Mouse (Mus musculus): Measurements from ENCODE around the gene Dxo. TPM values are rescaled to one million over a fixed set of nuclear protein-coding genes. Genes with fewer than 3 reads are reported as not detected.

Dxo gene
- total RNA-seq (2023) = 10 to 100 TPM; 46.2 to 53.2 TPM

DNA sequence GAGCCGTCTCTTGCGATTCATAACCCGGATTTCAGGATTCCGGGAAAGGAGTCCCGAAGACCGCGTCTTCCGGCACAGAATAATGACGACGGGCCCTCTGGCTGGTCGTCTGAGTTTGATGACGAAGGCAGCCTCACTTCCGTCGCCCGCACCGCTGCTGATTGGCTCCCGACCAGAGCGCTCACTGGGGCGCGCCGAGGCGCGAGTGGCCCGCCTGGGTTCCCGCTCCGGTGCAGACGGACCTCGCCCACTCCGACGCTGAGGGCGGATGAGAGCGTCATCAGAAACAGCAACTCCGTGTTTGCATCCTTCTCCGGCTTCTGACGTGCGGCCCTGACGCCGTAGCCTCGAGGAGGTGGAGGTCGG lies at the start of gene Dxo, which contains the start of gene Stk19:
Dxo (plus strand) TSS at position 164 of the 366 bp plus-strand sequence.
Stk19 (minus strand) TSS at position 90 of the 366 bp plus-strand sequence.

DNA sequence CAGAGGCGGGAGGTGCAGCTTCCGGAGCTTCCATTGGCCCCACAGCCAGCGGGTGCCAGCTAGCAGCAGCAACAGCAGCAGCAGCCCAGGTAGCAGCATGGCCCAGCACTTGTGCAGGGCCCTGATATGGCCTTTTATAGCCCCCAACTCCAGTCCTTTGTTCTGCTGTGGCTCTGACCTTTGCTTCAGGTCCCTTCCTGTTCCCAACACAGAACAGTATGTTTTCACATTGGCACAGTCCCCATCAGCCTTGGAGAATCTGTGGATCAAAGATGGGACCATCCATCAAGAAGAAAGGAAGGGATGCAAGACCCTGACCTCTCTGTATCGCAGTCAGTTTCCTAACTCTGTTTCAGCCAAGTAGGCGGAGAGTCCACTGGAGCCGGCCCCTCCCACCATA lies 32.5 kb upstream of the Dxo start, which contains the start of gene Cyp21a1:
Cyp21a1 (minus strand) TSS at position 261 of the 400 bp plus-strand sequence.

DNA sequence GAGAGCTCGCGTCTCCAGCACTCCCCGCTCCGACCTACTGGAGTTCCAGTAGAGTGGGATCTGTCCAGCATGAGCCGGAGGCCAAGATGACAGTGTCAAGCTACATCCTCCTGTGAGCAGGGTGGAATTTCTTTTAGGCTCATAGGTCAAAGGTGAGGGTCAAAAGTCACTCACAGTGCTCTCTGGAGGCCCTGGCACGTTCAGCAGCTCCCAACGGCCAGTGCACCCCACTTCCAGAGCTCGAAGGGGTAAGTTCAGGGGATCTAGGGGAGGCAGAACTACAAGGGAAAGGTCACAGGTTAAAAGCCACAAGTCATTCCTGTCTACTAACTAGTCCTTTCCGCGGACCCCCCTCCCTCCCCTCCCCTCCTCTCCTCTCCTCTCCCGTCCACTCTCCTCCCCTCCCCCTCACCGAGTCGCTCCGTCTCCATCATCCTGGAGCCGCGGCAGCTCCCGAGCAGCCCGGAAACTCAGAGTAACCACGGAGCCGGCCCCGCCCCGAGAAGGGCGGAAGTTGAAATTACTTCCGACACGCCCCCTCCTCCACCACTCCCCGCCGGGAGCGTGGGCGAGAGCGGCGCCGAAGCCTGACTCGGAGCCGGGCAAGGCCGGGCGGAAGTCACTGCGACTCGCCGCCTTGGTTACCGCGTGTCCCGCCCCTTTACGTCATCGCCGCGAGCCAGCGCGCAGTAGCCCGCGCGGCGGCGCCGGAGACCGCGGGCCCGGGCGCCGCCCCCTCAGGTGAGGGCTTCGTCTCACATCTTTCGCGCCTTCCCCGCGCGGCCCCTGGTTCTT lies 13.1 kb downstream of the Dxo start, which contains the start of the genes Skiv2l and Nelfe:
Skiv2l (minus strand) TSS at position 489 of the 795 bp plus-strand sequence.
Nelfe (plus strand) TSS at position 670 of the 795 bp plus-strand sequence.

DNA sequence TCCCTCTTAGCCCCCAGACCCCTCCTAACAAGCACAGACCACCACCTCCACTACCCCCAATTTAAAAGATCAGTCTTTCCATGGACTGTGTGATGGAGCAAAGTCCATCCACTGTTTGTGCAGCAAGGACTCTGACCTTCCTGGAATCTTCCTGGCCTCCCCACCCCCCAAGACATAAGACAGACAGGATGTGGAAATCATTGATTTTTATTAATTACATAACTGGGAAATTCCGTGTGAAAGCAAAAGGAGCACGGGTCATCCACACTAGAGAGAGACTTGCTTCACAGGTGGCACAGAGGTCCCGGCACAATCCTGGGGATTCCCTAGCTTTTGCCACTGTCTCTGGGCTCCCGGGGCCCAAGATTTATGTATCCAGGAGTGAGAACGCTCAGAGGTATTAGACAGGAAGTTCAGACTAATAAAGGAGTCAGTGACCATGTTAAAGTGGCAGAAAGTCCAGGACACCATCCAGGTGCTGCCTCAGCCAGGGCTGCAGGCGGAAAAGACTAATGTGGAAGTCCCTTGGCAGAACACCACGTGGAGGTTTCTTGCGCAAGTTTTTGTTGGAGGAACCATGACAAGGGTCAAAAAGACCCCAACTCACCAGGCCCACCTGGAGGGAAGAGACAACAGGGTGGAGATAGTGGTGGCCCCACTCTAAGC lies 25.7 kb downstream of the Dxo start, which contains the start of gene Cfb:
Cfb (minus strand) TSS at position 103 of the 666 bp plus-strand sequence.

DNA sequence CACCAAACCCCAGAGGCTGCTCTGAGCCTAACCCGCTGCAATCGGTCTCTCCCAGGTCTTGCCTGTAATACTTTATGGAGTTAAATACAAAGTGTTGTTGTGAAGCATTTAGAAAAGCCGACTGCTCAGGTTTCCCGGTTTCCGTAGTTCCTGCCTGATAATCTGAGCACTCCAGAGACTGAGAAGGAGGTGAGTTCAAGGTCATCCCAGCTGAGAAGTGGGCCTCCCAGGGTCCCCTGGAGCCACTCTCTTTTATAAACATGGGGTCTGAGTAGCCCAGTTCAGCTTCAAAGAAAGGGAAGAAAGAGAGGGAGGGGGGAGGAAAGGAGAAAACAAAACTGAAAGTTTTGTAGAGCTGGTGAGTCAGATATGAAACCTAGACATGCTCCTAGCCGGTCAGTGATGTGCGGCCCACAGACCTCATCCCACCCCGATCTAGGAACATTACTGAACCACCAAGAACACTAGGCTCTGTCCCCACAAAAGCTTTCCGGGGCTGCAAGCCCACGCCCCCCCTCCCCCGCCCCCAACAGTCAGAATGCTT lies 42.6 kb downstream of the Dxo start, which contains the start of gene Zbtb12:
Zbtb12 (plus strand) TSS at position 148 of the 544 bp plus-strand sequence.

DNA sequence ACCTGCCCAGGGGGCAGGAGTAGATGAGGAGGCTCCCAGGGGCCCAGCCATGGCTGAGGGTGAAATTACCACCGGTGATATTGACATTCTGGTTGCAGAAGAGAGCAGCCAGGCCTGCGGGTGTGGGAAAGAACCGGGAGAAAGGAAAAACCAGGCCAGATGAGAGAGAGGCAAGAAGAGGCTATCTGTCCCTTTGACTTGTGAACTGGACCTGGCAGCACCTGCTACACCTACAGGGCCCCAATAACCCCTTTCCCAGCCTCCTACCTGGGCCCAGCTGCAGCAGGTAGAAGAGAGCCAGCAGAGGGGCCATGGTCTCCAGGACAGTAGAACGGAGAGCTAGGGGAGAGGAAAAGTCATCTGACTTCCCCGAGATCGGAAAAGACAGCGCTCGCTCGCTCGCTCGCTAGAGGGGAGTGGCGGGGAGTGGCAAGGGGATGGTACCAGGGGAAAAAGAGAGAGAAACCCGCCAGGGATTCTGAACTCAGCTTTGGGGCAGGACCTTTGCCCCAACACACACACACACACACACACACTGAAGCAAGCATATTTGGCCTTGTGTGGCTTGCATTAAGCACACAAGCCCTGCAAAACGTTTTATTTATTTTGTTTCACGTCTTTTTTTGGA lies 45.0 kb downstream of the Dxo start, which contains the start of gene Gm20547:
Gm20547 (minus strand) TSS at position 360 of the 628 bp plus-strand sequence.

Other genes with a start within 250 kb of the Dxo start
- 100 to 1,000 TPM; 393 to 441 TPM for gene Gpsm3, start 247.2 kb upstream of the Dxo start, total RNA-seq (2023)
- 10 to 100 TPM; 83.0 to 93.9 TPM for gene Pbx2, start 245.8 kb upstream of the Dxo start, total RNA-seq (2023)
- gene Ager, start 239.2 kb upstream of the Dxo start, total RNA-seq (2023) = 1 to 10 TPM; 7.1 to 8.5 TPM
- 10 to 100 TPM; 36.7 to 38.2 TPM for gene Rnf5, start 233.3 kb upstream of the Dxo start, total RNA-seq (2023)
- gene Agpat1, start 232.8 kb upstream of the Dxo start, total RNA-seq (2023) = 10 to 100 TPM; 49.9 to 51.8 TPM
- gene Egfl8, start 221.0 kb upstream of the Dxo start, total RNA-seq (2023) = 1 to 10 TPM; 2.7 to 7.8 TPM
- gene Ppt2, start 208.5 kb upstream of the Dxo start, total RNA-seq (2023) = 10 to 100 TPM; 33.7 to 40.0 TPM
- under 1 TPM in 1 of 2 experiments, not detected in 1; 0.53 TPM for gene Prrt1, start 207.5 kb upstream of the Dxo start, total RNA-seq (2023)
- gene Fkbpl, start 192.3 kb upstream of the Dxo start, total RNA-seq (2023) = 10 to 100 TPM in 1 of 2 experiments, 1 to 10 TPM in 1; 9.7 to 16.6 TPM
- 10 to 100 TPM; 61.2 to 71.9 TPM for gene Atf6b, start 189.9 kb upstream of the Dxo start, total RNA-seq (2023)
- gene Tnxb, start 166.5 kb upstream of the Dxo start, total RNA-seq (2023) = under 1 TPM in 1 of 2 experiments, not detected in 1; 0.07 TPM
- gene C4b, start 93.1 kb upstream of the Dxo start, total RNA-seq (2023) = 1 to 10 TPM in 1 of 2 experiments, under 1 TPM in 1; 0.38 to 1.2 TPM
- gene Cyp21a1, start 32.5 kb upstream of the Dxo start, total RNA-seq (2023) = not detected
- gene Stk19, start 74 bp upstream of the Dxo start, total RNA-seq (2023) = 10 to 100 TPM; 39.4 to 40.7 TPM
- 10 to 100 TPM; 83.2 to 91.6 TPM for gene Skiv2l, start 13.2 kb downstream of the Dxo start, total RNA-seq (2023)
- gene Nelfe, start 13.4 kb downstream of the Dxo start, total RNA-seq (2023) = 10 to 100 TPM; 24.1 to 27.8 TPM
- gene Cfb, start 25.5 kb downstream of the Dxo start, total RNA-seq (2023) = under 1 TPM; 0.64 to 0.73 TPM
- 1 to 10 TPM; 2.7 to 2.8 TPM for gene Zbtb12, start 42.5 kb downstream of the Dxo start, total RNA-seq (2023)
- gene Gm20547, start 45.0 kb downstream of the Dxo start, total RNA-seq (2023) = not detected
- 1 to 10 TPM in 1 of 2 experiments, under 1 TPM in 1; 0.22 to 1.6 TPM for gene C2, start 61.2 kb downstream of the Dxo start, total RNA-seq (2023)
- 10 to 100 TPM; 58.0 to 71.6 TPM for gene Ehmt2, start 61.5 kb downstream of the Dxo start, total RNA-seq (2023)
- under 1 TPM in 1 of 2 experiments, not detected in 1; 0.24 TPM for gene Slc44a4, start 77.4 kb downstream of the Dxo start, total RNA-seq (2023)
- 10 to 100 TPM; 71.5 to 75.3 TPM for gene Neu1, start 94.2 kb downstream of the Dxo start, total RNA-seq (2023)
- gene Hspa1b, start 122.2 kb downstream of the Dxo start, total RNA-seq (2023) = 10 to 100 TPM in 1 of 2 experiments, 1 to 10 TPM in 1; 6.4 to 28.6 TPM
- gene Gm20481, start 132.9 kb downstream of the Dxo start, total RNA-seq (2023) = not detected
- 10 to 100 TPM; 14.6 to 41.1 TPM for gene Hspa1a, start 135.1 kb downstream of the Dxo start, total RNA-seq (2023)
- gene Hspa1l, start 135.7 kb downstream of the Dxo start, total RNA-seq (2023) = not detected
- 10 to 100 TPM; 29.9 to 39.2 TPM for gene Lsm2, start 144.8 kb downstream of the Dxo start, total RNA-seq (2023)
- gene Vars, start 164.0 kb downstream of the Dxo start, total RNA-seq (2023) = 10 to 100 TPM; 61.3 to 70.3 TPM
- not detected for gene Vwa7, start 179.6 kb downstream of the Dxo start, total RNA-seq (2023)
- gene Sapcd1, start 191.0 kb downstream of the Dxo start, total RNA-seq (2023) = under 1 TPM; 0.82 to 0.84 TPM
- gene Msh5, start 209.7 kb downstream of the Dxo start, total RNA-seq (2023) = 1 to 10 TPM; 6.7 to 8.8 TPM
- gene Clic1, start 212.9 kb downstream of the Dxo start, total RNA-seq (2023) = 100 to 1,000 TPM; 271 to 302 TPM
- 1 to 10 TPM; 3.4 to 4.6 TPM for gene Ddah2, start 222.0 kb downstream of the Dxo start, total RNA-seq (2023)
- gene Ly6g6c, start 228.4 kb downstream of the Dxo start, total RNA-seq (2023) = not detected
- under 1 TPM; 0.64 to 0.93 TPM for gene Mpig6b, start 229.2 kb downstream of the Dxo start, total RNA-seq (2023)
- not detected for gene Ly6g6e, start 239.9 kb downstream of the Dxo start, total RNA-seq (2023)
- gene Ly6g6d, start 241.0 kb downstream of the Dxo start, total RNA-seq (2023) = not detected
- gene Ly6g6f, start 248.6 kb downstream of the Dxo start, total RNA-seq (2023) = under 1 TPM; 0.31 to 0.55 TPM